Mouse (Mus musculus) liver, embryonic 11.5 days (tissue): ENCODE results near the gene Phf11c. TPM values are rescaled to one million over a fixed set of nuclear protein-coding genes. Genes with fewer than 3 reads are reported as not detected.
"Not testable (repeated sequence)": the region's sequence is repeated elsewhere in the genome, so short reads cannot be mapped to it uniquely, and the experiment has no call there.

Experiments used
- ATAC-seq: fragments of 200-750 bp; cut with Nextera tagmentation; replicated peaks from 2 replicates; pipeline ENCODE4 v1.8.0; 2017; ENCODE audit warnings: moderate number of reproducible peaks, mild to moderate bottlenecking, moderate TSS enrichment, moderate library complexity; ENCODE audit not compliant: low FRiP score
- DNase-seq: peaks from one replicate; pipeline ENCODE4 v3.0.0-alpha.2; 2017; ENCODE audit warnings: low spot score
- H3K27ac ChIP-seq: fragments of 300-500 bp; sonication (generic); 2 replicates; pipeline ENCODE4 v1.5.1; 2014; ENCODE audit warnings: mild to moderate bottlenecking, low read depth, low read length, control low read depth
- H3K27me3 ChIP-seq: fragments of 300-500 bp; sonication (generic); replicated peaks from 2 replicates; pipeline ENCODE4 v1.6.1; 2014; ENCODE audit warnings: low read length, mixed read lengths; ENCODE audit not compliant: control insufficient read depth, insufficient read depth
- H3K36me3 ChIP-seq: fragments of 300-500 bp; sonication (generic); 2 replicates; pipeline ENCODE4 v1.6.1; 2014; ENCODE audit warnings: mild to moderate bottlenecking, low read length, moderate library complexity, mixed read lengths; ENCODE audit not compliant: control insufficient read depth, insufficient read depth
- H3K4me1 ChIP-seq: fragments of 300-500 bp; sonication (generic); replicated peaks from 2 replicates; pipeline ENCODE4 v1.6.1; 2014; ENCODE audit warnings: low read length, mixed read lengths; ENCODE audit not compliant: control insufficient read depth, insufficient read depth
- H3K4me2 ChIP-seq: fragments of 300-500 bp; sonication (generic); 2 replicates; pipeline ENCODE4 v1.6.1; 2014; ENCODE audit warnings: mild to moderate bottlenecking, control low read depth, moderate library complexity
- H3K4me3 ChIP-seq: fragments of 300-500 bp; sonication (generic); 2 replicates; pipeline ENCODE4 v1.5.1; 2014; ENCODE audit warnings: low read depth, low read length, control low read depth
- H3K9ac ChIP-seq: fragments of 300-500 bp; sonication (generic); 2 replicates; pipeline ENCODE4 v1.6.1; 2014; ENCODE audit warnings: low read depth, low read length, control low read depth
- H3K9me3 ChIP-seq: fragments of 300-500 bp; sonication (generic); 2 replicates; pipeline ENCODE4 v1.6.1; 2016; ENCODE audit warnings: low read length, inconsistent platforms, mixed read lengths; ENCODE audit not compliant: control insufficient read depth
- WGBS: fragments of 180-500 bp; shearing (Covaris S2); extraction: QIAGEN DNeasy Blood & Tissue Kit; methylation state at CpG from one replicate; pipeline ENCODE4 v1.1.7; 2014; 5-methylcytosine and 5-hydroxymethylcytosine counted together
- polyA plus RNA-seq: library from polyadenylated mRNA; unstranded; fragments of >200 nt; fragmentation: Nextera tagmentation; extraction: Ambion mirVana; gene quantifications from 2 replicates; pipeline ENCODE4 v1.2.1, GENCODE M21; 2014

Gene Phf11c
- polyA plus RNA-seq, 1 experiment from 2014 or later: 0.75 TPM

DNA sequence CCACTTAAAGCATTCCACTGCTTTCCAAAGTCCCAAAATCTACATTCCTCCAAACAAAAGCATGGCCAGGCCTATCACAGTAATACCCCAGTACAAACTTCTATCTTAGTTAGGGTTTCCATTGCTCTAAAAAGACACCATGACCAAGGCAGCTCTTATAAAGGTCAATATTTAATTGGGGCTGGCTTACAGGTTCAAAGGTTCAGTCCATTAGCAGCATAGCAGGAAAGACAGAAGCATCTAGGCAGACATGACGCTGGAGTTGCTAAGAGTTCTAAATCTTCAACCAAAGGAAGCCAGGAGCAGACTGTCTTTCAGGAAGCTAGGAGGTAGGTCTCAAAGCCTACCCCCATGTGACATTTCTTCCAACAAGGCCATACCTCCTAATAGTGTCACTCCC lies 35.4 kb upstream of the Phf11c start:
- Histone ChIP-seq H3K9ac (no peak overlapping the region), H3K36me3 (peaks cover 2% of the 10 kb centered on the region; the same call in 1 of the 2 replicates), H3K27me3 (no peaks in the 10 kb centered on the region), H3K4me2 (no peak overlapping the region), H3K27ac (no peak overlapping the region), H3K4me3 (no peak overlapping the region), H3K4me1 (no peaks in the 10 kb centered on the region), H3K9me3 (no peaks in the 10 kb centered on the region)
- DNase-seq (no peak), ATAC-seq (no peak)
- 85% methylated on average over 1 of the region's 1 CpGs for whole genome bisulfite sequencing

DNA sequence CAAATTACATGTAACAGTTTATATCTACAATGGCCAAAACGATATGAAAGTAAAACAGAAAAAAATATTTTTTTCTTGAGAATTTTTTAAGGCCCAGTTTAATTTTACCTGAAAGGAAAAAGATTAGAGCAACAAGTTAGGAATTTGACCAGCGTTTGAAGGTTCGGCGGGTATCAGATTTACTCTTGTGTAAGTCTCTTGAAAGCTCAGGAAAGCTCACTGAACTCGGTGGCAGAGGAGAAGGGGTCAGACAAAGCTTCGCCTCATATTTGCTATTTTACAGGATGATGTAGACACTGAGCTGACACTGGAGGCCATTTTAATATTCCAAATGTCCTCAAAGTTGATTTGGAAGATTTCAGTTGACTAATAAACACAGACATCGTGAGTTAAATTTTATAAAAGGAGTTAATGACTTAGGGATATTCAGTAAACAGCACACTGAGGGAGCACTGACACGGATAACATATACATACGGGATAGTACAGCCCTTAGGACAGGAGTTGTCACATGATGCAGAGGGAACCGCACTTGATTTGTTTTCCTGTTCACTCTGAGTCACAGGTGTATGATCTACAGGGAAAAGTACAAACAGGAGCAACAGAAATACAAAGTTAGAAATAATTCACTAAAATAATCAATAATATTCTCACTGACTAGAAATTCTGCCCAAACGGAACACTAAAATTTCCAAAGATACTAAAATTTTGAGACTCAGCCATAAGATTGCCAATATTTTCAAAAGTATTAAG lies 27.9 kb upstream of the Phf11c start:
- H3K4me3 ChIP-seq: no peak overlapping the region
- H3K4me2 ChIP-seq: no peak overlapping the region
- 84% methylated on average over 11 of the region's 11 CpGs for WGBS
- no peaks in the 10 kb centered on the region for H3K4me1 ChIP-seq
- H3K36me3 ChIP-seq: peaks cover 5% of the 10 kb centered on the region; the same call in 1 of the 2 replicates
- DNase-seq (no peak), ATAC-seq (no peak)
- H3K9ac ChIP-seq: no peak overlapping the region
- H3K27me3 ChIP-seq: no peaks in the 10 kb centered on the region
- H3K27ac ChIP-seq: no peak overlapping the region
- no peaks in the 10 kb centered on the region for H3K9me3 ChIP-seq

DNA sequence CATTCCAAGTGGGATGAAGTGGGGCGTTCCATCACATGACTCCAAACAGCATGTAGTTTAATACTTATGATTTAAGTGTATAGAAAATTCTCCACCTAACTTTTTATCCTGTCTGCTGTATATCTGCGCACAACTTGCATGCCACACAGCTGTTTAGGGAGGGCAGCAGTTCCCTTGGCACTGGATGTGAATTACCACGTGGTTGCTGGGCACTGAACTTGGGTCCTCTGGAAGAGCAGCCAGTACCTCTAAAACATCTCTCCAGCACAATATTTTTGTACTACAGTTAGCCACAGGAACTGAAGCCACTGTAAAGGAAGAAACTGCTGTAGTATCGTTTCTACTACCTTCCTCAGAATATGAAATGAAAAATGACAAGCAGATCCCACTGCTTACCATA lies 23.0 kb upstream of the Phf11c start:
- Histone ChIP-seq H3K4me1 (no peaks in the 10 kb centered on the region), H3K27ac (no peak overlapping the region), H3K36me3 (peaks cover 5% of the 10 kb centered on the region; the same call in 1 of the 2 replicates), H3K4me2 (no peak overlapping the region), H3K9ac (no peak overlapping the region), H3K4me3 (no peak overlapping the region), H3K27me3 (no peaks in the 10 kb centered on the region), H3K9me3 (no peaks in the 10 kb centered on the region)
- 88% methylated on average over 4 of the region's 4 CpGs for WGBS
- DNase-seq (no peak), ATAC-seq (no peak)

DNA sequence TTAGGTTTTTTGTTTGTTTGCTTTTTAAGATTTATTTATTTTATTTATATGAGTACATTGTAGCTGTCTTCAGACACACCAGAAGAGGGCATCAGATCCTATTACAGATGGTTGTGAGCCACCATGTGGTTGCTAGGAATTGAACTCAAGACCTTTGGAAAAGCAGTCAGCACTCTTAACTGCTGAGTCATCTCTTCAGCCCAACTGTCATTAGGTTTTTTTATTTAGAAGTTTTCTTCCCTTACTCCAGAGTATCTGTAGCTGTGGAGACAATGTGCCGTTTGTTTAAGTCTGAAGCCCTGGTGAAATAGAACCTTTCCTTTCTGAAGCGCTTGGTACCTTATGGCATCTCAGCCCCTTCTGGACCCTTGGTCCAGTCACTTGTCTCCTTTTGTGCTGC lies 19.8 kb upstream of the Phf11c start:
- 98% methylated on average over 2 of the region's 2 CpGs for WGBS
- not testable (repeated sequence) for DNase-seq, H3K27ac ChIP-seq, H3K9ac ChIP-seq, H3K4me2 ChIP-seq, H3K9me3 ChIP-seq, H3K36me3 ChIP-seq, H3K27me3 ChIP-seq, ATAC-seq, H3K4me3 ChIP-seq, H3K4me1 ChIP-seq

DNA sequence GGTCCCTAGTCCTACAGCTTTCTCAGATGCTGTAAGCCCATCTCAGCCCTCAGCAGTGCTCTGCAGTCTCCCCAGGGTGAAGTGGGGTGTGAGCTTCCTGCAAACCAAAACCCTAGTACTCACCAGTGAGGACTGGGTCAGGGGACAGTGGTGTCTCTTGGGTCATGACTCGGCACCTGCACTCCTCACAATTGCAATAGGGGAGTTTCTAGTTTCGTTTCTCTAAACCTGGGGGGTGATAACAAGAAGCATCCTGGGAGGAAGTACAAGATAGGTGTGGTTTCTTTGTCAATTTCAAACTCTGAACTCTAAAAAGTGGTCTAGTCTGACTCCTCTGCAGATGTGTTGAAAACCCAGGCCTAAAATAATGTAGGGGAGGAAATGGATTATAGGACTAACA lies 1.8 kb upstream of the Phf11c start:
- H3K4me1 ChIP-seq: no peaks in the 10 kb centered on the region
- no peak overlapping the region for H3K4me3 ChIP-seq
- H3K27ac ChIP-seq: no peak overlapping the region
- H3K4me2 ChIP-seq: no peak overlapping the region
- WGBS: 64% methylated on average over 2 of the region's 2 CpGs
- ATAC-seq (no peak), DNase-seq (no peak)
- H3K9me3 ChIP-seq: no peaks in the 10 kb centered on the region
- H3K9ac ChIP-seq: no peak overlapping the region
- no peaks in the 10 kb centered on the region for H3K36me3 ChIP-seq
- no peaks in the 10 kb centered on the region for H3K27me3 ChIP-seq

DNA sequence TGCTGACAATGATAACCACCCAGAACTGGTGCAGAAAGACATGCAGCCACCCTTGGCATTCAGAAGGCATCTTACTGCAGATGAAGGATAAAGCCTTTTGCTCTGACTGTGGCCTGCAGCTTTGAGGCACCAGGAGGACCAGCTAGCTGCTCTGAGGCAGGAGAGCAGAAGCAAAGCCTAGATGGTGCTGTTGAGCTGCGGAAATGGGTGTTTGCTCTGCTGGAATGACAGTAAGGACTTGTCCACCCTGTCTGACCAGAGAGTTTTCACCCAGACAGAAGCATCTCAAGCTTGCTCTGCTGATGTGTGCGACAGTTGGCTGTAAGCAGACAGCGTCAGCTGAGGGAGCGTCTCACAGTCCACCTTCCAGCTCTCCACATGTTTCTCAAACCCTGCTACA lies 5.0 kb downstream of the Phf11c start:
- not testable (repeated sequence) for H3K27ac ChIP-seq, H3K4me1 ChIP-seq, H3K9me3 ChIP-seq, H3K27me3 ChIP-seq, H3K36me3 ChIP-seq, H3K4me3 ChIP-seq, H3K9ac ChIP-seq, DNase-seq, ATAC-seq, H3K4me2 ChIP-seq
- WGBS: 77% methylated on average over 4 of the region's 4 CpGs

DNA sequence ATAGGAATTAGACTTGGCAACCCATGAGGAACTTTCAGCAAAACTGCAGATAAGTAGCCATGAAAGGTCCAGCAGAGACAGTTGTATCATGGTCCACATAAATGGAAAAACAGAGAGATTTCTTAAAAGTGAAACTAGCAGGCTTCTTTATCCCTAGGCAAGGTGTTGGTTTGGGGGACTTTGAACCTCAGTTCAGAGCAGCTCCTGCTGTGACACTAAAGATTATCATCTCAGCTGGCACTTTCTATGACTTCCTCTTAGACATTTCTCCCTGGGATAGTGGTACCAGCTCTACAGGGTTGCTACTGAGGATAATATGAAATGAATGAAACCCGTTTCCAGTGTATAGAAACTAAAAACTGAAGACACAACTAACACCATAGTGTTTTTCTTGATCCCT lies 5.6 kb downstream of the Phf11c start:
- DNase-seq (no peak), ATAC-seq (no peak)
- no peaks in the 10 kb centered on the region for H3K9me3 ChIP-seq
- H3K4me3 ChIP-seq: no peak overlapping the region
- no peaks in the 10 kb centered on the region for H3K36me3 ChIP-seq
- no peaks in the 10 kb centered on the region for H3K4me1 ChIP-seq
- H3K27me3 ChIP-seq: no peaks in the 10 kb centered on the region
- WGBS: 77% methylated on average over 1 of the region's 1 CpGs
- no peak overlapping the region for H3K4me2 ChIP-seq
- H3K27ac ChIP-seq: no peak overlapping the region
- H3K9ac ChIP-seq: no peak overlapping the region

DNA sequence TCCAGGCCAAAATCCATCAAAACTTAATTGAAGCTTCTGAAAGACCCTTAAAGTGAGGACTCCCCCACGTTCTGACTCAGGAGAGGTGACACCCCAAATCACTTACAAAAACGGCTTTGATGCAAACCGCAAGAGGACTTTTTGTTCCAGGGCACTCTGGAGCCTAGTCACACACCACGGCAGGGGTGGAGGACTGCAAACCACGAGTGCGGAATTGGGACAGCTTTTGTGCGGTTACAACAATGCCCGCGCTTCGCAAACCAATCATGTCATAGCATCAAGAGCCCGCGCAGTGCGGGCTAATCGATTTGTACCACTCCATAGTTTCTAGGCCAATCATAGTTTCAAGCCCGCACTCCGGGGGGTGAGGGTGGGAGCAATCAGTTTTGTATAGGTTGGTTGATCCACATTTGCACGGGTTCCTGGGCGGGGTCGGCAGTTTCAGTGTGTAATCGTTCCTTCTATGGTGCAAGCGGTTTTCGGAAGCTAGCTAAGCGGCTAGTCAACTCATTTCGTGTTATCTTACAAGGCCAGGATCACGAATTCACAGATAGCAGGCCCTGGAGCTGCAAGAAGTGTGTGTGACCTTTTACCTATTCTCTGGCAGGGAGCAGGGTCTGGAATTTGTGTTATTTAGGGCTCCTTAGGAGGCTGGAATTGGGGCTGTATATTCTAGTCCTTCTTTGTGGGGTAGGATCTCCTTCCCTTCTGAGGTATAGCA lies 24.7 kb downstream of the Phf11c start:
- H3K4me2 ChIP-seq: no peak overlapping the region
- no peak overlapping the region for H3K9ac ChIP-seq
- 85% methylated on average over 25 of the region's 25 CpGs for WGBS
- H3K27me3 ChIP-seq: no peaks in the 10 kb centered on the region
- ATAC-seq (no peak), DNase-seq (no peak)
- no peak overlapping the region for H3K27ac ChIP-seq
- H3K36me3 ChIP-seq: no peaks in the 10 kb centered on the region
- no peak overlapping the region for H3K4me3 ChIP-seq
- H3K4me1 ChIP-seq: no peaks in the 10 kb centered on the region
- H3K9me3 ChIP-seq: 0 out of 2 replicates have a peak, but pooled peaks cover 4% of the 10 kb centered on the region
